Mouse (Mus musculus) hindbrain, embryonic 10.5 days (tissue): ENCODE measurements around the gene Pxmp4. TPM values are rescaled to one million over a fixed set of nuclear protein-coding genes. Genes with fewer than 3 reads are reported as not detected.

Experiments
- DNase-seq: peaks from one replicate; pipeline ENCODE4 v3.0.0-alpha.2; 2017; ENCODE audit warnings: low spot score
- H3K27ac ChIP-seq: fragments of 300-500 bp; sonication (generic); 2 replicates; pipeline ENCODE4 v1.5.1; 2016; ENCODE audit warnings: mild to moderate bottlenecking, moderate library complexity
- H3K27me3 ChIP-seq: fragments of 300-500 bp; sonication (generic); 2 replicates; pipeline ENCODE4 v1.6.1; 2016; ENCODE audit warnings: mild to moderate bottlenecking; ENCODE audit not compliant: poor library complexity, insufficient read depth, severe bottlenecking
- H3K36me3 ChIP-seq: fragments of 300-500 bp; sonication (generic); 2 replicates; pipeline ENCODE4 v1.6.1; 2016; ENCODE audit warnings: mild to moderate bottlenecking, moderate library complexity
- H3K4me1 ChIP-seq: fragments of 300-500 bp; sonication (generic); replicated peaks from 2 replicates; pipeline ENCODE4 v1.6.1; 2016; ENCODE audit warnings: mild to moderate bottlenecking
- H3K4me3 ChIP-seq: fragments of 300-500 bp; sonication (generic); 2 replicates; pipeline ENCODE4 v1.5.1; 2016; ENCODE audit warnings: mild to moderate bottlenecking, moderate library complexity
- H3K9me3 ChIP-seq: fragments of 300-500 bp; sonication (generic); 2 replicates; pipeline ENCODE4 v1.6.1; 2016; ENCODE audit warnings: mild to moderate bottlenecking, moderate library complexity
- WGBS: fragments of 180-500 bp; shearing (Covaris S2); methylation state at CpG from one replicate; pipeline ENCODE4 v1.1.7; 2016; 5-methylcytosine and 5-hydroxymethylcytosine counted together
- polyA plus RNA-seq: library from polyadenylated mRNA; unstranded; fragments of >200 nt; fragmentation: Nextera tagmentation; extraction: Ambion mirVana; gene quantifications from 2 replicates; pipeline ENCODE4 v1.2.1, GENCODE M21; 2016

Gene Pxmp4
- 14.5 and 16.9 TPM in 2 replicates for polyA plus RNA-seq

DNA sequence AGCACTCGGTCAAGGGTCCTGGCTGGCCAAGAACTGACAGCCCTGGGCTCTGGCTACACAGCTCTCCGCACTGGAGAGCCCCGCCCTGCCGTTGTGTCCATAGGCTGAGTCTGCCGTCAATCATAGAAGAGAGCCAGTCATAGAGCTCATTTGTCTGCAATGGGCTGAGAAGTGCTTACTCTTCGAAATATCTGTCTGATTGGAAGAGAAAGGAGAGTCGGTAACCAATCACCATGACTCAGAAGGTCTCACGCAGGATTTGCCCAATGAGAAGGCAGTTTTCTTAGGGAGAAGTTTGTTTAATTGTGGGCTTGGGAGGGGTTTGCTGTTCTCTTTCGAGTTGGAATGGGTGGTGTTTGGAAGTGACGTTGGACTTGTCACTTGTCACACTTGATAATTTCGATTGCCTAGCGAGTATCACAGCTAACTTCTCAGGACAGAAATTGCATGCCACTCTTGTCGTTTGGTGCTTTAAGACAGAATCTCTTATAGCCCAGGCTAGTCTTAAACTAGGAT, at the start of gene Pxmp4:
TSS of gene Pxmp4 (minus strand) at position 71 of the 516 bp plus-strand sequence.
- Histone ChIP-seq H3K9me3 (no peaks in the 10 kb centered on the region), H3K36me3 (no peaks in the 10 kb centered on the region), H3K4me3 (peak within 1 kb of the TSS; percentile 69), H3K4me1 (peaks cover 23% of the 10 kb centered on the region), H3K27ac (peak within 1 kb of the TSS; percentile 87), H3K27me3 (0 out of 2 replicates have a peak, but pooled peaks cover 5% of the 10 kb centered on the region)
- WGBS, result 2% methylated on average over 13 of the region's 13 CpGs
- peak; percentile 95 for DNase-seq

DNA sequence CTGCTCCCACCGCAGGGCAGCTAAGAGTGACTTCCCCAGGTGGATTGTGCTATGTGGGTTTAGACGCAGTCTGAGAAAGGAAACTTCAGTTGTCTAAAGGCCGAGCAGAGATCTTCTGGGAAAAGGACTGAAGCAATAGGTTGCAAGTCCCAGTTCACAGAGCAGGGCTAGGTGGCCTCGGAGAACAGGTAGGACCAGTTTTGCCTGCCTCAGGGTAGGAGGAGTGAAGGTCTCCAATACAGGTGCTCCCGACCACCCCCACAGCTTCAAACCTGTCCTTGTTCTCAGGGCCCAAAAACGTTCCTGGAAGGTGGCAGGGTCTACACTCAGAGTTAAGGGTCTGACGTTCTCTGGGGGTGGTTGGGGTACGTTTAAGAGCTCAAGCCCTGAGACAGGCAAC, 47.9 kb upstream of the Pxmp4 start, which contains the start of gene Chmp4b:
TSS of gene Chmp4b (plus strand) at position 343 of the 400 bp plus-strand sequence.
- Histone ChIP-seq H3K27me3 (no peaks in the 10 kb centered on the region), H3K4me1 (peaks cover 13% of the 10 kb centered on the region), H3K9me3 (no peaks in the 10 kb centered on the region; the same call in 1 of the 2 replicates), H3K27ac (peak within 1 kb of the TSS; percentile 56), H3K4me3 (no peak within 1 kb of the TSS), H3K36me3 (0 out of 2 replicates have a peak, but pooled peaks cover 4% of the 10 kb centered on the region)
- peak; percentile 28 for DNase-seq
- 60% methylated on average over 8 of the region's 8 CpGs for WGBS

DNA sequence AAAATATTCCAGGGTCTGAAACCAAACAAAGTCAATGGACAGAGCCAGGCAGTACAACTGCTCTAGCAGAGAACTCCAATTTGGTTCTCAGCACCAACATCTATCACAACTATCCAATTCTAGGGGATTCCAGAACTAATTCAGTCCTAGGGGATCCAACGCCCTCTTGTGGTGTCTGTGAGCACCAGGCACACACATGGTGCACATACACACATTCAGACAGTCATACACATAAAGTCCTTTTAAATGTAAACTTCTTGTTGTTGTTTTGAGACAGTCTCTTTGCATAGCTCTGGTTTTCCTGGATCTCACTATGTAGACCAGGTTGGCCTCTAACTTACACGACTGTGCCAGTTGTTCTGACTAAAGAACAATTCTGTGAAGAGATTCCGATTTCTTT, 46.9 kb upstream of the Pxmp4 start:
- Histone ChIP-seq H3K27ac (no peak overlapping the region), H3K4me1 (peaks cover 9% of the 10 kb centered on the region), H3K36me3 (peaks cover 11% of the 10 kb centered on the region), H3K27me3 (no peaks in the 10 kb centered on the region), H3K4me3 (no peak overlapping the region), H3K9me3 (no peaks in the 10 kb centered on the region; the same call in 1 of the 2 replicates)
- DNase-seq, result no peak
- WGBS, result 83% methylated on average over 3 of the region's 3 CpGs

DNA sequence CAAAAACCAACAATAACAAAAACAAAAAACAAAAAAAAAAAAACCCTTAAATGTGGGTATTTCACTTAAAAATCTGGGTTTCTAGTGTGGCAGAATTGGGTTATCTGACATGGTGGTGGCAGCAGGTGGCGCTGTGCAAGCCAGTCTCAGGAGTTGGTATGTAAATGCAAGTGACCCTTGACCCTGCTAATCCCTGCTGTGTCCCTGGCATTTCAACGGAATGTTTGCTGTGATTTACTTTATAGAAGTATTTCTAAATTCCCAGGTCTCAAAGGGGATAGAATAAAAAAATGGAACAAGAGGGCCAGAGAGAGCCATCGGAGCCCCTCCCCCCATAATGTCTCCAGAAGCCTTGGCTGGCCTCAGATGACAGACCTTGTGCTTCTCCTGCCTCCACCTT, 44.6 kb upstream of the Pxmp4 start:
- peak; percentile 56 for DNase-seq
- 20% methylated on average over 3 of the region's 3 CpGs for WGBS
- Histone ChIP-seq H3K4me1 (peaks cover 9% of the 10 kb centered on the region), H3K27ac (no peak overlapping the region), H3K9me3 (no peaks in the 10 kb centered on the region; the same call in 1 of the 2 replicates), H3K36me3 (peaks cover 32% of the 10 kb centered on the region), H3K4me3 (no peak overlapping the region), H3K27me3 (no peaks in the 10 kb centered on the region)

DNA sequence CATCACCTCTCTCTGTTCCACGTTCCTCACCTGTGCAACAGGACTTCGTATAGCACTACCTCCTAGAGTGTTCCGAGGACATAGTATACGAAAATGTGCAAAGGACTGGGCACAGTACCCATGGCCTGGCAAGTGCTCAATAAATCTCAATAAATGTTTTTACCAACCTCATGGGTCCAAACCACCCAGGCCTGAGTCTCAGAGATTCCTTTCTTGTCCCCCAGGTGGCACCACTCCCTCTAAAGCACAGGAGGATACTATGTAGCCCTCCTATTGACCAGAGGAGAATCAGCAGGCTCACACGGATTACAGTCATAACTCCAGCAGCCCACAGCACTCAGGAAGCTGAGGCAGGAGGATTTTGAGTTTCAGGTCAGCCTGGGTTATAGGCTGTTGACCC, 43.1 kb upstream of the Pxmp4 start:
- Histone ChIP-seq H3K36me3 (peaks cover 46% of the 10 kb centered on the region), H3K4me1 (peaks cover 9% of the 10 kb centered on the region), H3K27me3 (no peaks in the 10 kb centered on the region), H3K27ac (no peak overlapping the region), H3K4me3 (no peak overlapping the region), H3K9me3 (no peaks in the 10 kb centered on the region; the same call in 1 of the 2 replicates)
- 80% methylated on average over 5 of the region's 5 CpGs for WGBS
- no peak for DNase-seq

DNA sequence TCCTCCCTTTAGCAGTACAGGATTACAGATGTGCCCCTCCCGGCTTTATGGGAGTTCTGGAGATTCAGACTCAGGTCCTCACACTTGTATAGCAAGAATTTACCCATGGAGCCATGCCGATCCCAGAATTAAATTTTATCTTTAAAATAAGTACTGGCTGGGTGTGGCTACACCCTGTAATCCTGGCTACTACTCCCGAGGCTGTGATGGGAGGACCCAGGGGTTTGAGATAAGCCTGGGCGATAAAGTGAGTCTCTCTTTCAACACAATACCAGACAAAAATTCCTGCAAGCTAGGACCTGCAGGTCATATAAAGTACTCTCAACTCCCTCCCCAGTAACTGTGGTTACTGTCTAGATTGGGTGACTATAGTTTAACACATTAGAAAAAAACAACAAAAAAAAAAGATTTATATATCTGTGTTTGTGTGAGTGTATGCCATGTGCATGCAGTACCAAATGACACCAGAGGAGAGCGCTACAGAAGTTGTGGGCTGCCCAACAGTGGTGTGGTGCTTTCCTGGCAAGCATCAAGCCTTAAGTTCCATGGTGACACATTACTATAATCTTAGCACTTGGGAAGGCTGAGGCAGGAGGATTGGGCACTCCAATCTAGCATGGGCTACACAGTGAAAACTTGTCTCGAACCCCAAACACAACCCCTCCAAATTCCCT, 39.3 kb upstream of the Pxmp4 start:
- Histone ChIP-seq H3K4me3 (no peak overlapping the region), H3K4me1 (0 out of 2 replicates have a peak, but pooled peaks cover 5% of the 10 kb centered on the region), H3K9me3 (peaks cover 8% of the 10 kb centered on the region), H3K27me3 (no peaks in the 10 kb centered on the region), H3K36me3 (peaks cover 69% of the 10 kb centered on the region), H3K27ac (no peak overlapping the region)
- 92% methylated on average over 6 of the region's 6 CpGs for WGBS
- DNase-seq, result no peak

DNA sequence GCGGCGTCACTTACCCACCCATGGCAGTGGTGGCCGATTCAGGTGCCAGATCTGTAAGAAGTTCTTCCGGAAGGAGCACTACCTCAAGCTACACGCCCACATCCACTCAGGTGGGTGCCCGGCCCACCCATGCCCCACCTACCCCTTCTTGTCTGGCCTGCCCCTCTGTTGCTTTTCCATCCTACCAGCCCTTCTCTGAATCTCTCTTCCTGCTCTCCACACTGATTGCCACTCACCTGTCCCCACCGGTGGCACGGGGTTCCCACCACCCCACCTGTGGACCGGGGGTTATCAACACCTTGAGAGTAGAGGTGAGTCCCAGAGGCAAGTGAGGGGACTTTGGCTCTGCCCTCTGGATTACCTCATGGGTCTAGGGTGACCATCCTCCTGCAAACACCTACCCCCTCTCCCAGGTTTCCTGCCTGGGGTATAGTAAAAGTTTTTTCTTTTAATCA, 38.5 kb upstream of the Pxmp4 start:
- DNase-seq, result no peak
- 92% methylated on average over 9 of the region's 9 CpGs for WGBS
- Histone ChIP-seq H3K4me1 (0 out of 2 replicates have a peak, but pooled peaks cover 5% of the 10 kb centered on the region), H3K36me3 (peaks cover 77% of the 10 kb centered on the region), H3K4me3 (no peak overlapping the region), H3K27ac (no peak overlapping the region), H3K27me3 (no peaks in the 10 kb centered on the region), H3K9me3 (peaks cover 8% of the 10 kb centered on the region)

DNA sequence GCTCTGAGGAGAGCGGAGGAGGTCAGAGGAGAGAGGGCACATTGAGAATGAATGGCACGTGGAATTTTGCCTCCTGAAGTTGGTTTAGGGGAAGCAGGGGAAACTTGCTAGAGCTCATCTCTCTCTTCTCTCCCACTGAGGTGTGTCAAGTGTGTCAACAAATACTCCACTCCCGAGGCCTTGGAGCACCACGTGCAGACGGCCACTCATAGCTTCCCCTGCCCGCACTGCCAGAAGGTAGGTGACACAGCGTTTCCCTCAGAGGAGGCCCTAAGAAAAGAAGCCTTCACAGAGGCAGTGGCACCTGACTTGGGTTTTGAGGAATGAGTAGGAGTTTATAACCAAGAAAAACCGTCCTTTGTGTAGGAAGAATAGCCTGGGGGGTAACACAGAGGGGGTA, 37.7 kb upstream of the Pxmp4 start:
- Histone ChIP-seq H3K4me1 (0 out of 2 replicates have a peak, but pooled peaks cover 5% of the 10 kb centered on the region), H3K36me3 (peaks cover 80% of the 10 kb centered on the region), H3K27ac (no peak overlapping the region), H3K27me3 (no peaks in the 10 kb centered on the region), H3K9me3 (peaks cover 8% of the 10 kb centered on the region), H3K4me3 (no peak overlapping the region)
- 74% methylated on average over 8 of the region's 8 CpGs for WGBS
- no peak for DNase-seq

DNA sequence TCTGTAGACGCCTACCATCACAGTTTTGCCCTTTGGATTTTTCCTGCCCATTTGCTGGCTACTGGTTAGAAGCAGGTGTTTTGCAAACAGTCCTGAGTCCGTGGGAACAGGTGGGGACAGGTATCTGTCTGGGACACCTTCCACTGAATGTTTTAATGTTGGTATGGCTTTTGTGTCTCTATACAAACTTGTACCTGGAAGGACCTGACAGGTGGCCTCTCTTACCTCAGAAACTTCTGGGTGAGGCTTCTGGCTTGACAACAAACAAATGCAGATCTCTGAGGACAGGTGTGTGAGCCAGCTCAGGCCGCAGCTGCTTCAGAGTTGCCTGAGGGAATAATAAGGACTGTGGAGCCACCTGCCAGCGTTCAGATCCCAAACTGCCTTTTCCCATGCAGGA, 35.6 kb upstream of the Pxmp4 start:
- 0 out of 2 replicates have a peak, but pooled peaks cover 5% of the 10 kb centered on the region for H3K4me1 ChIP-seq
- no peak for DNase-seq
- 95% methylated on average over 4 of the region's 4 CpGs for WGBS
- H3K27me3 ChIP-seq, result no peaks in the 10 kb centered on the region
- H3K36me3 ChIP-seq, result peaks cover 75% of the 10 kb centered on the region
- peaks cover 8% of the 10 kb centered on the region for H3K9me3 ChIP-seq
- no peak overlapping the region for H3K4me3 ChIP-seq
- no peak overlapping the region for H3K27ac ChIP-seq

DNA sequence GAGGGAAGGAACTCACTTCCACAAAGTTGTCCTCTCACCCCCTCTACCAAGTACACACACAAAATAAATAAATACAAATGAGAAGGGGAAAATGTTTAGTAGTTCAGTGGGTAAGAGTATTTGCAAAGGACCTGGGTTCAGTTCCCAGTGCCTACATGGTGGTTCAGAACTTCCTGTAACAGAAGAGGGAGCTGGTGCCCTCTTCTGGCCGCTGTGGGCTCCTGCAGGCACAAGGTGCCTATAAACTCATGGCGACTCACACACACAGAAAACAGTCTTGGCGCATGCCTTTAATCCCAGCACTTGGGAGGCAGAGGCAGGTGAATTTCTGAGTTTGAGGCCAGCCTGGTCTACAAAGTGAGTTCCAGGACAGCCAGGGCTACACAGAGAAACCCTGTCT, 35.0 kb upstream of the Pxmp4 start:
- 96% methylated on average over 3 of the region's 3 CpGs for WGBS
- Histone ChIP-seq H3K4me3 (no peak overlapping the region), H3K36me3 (peaks cover 73% of the 10 kb centered on the region), H3K9me3 (peaks cover 8% of the 10 kb centered on the region), H3K27ac (no peak overlapping the region), H3K4me1 (0 out of 2 replicates have a peak, but pooled peaks cover 5% of the 10 kb centered on the region), H3K27me3 (no peaks in the 10 kb centered on the region)
- DNase-seq, result no peak

DNA sequence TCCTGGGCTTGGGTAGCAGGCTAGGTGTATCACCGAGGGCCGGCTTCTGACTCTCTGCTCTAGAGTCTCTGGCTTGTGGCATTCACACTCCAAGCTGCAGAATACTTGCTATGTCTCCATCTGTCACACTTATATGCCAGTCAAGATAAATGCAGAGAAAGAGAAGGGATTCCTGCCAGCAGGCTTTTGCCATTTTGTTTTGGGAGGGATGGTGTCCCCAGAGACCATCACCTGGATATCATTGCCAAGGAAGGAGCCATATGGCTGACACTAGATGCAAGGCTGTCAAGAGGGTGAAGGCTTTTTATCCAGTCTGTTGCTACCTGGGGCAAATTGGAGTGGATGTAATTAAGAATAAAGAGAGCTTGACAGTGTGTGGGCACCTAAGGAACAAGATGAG, 32.3 kb upstream of the Pxmp4 start:
- Histone ChIP-seq H3K36me3 (peaks cover 66% of the 10 kb centered on the region), H3K4me3 (no peak overlapping the region), H3K4me1 (0 out of 2 replicates have a peak, but pooled peaks cover under 1% of the 10 kb centered on the region), H3K27ac (no peak overlapping the region), H3K9me3 (peaks cover 8% of the 10 kb centered on the region), H3K27me3 (no peaks in the 10 kb centered on the region)
- 95% methylated on average over 2 of the region's 2 CpGs for WGBS
- no peak for DNase-seq

DNA sequence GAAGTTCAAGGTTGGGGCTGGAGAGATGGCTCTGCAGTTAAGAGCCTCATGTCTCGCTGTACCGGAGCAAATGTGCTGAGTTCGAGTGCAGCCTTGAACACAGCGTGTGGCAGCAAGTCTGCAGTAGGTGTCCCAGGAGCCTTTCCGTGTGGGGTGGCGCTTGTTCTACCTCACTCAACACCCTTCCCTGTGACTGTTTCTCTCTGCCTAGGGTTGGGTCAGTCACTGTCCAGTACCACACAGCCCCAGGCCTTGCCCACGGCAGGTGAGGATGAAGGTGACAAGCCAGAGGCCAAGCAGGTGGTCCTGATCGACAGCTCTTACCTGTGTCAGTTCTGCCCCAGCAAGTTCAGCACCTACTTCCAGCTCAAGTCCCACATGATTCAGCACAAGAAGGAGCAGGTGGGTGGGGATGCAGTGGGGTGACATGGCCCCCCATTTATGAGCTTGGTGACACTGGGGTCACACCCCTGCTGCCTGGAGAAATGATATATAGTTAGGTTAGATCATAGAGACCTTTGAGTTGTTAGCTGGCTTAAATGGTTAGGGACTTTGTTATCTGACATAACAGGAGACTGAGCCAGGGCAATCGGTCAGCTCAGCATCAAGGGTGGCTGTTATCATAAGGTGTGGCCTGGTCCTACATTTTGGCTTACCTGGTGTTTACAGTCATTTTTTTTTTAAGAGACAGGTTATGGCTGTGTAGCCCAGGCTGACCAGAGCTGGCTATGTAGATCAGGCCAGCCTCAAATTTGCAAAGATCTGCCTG, 30.6 kb upstream of the Pxmp4 start:
- H3K4me3 ChIP-seq, result no peak overlapping the region
- H3K9me3 ChIP-seq, result peaks cover 8% of the 10 kb centered on the region
- DNase-seq, result no peak
- H3K36me3 ChIP-seq, result peaks cover 76% of the 10 kb centered on the region
- no peaks in the 10 kb centered on the region for H3K4me1 ChIP-seq
- WGBS, result 91% methylated on average over 9 of the region's 9 CpGs
- H3K27ac ChIP-seq, result no peak overlapping the region
- no peaks in the 10 kb centered on the region for H3K27me3 ChIP-seq
